Mouse (Mus musculus) brain, embryonic 18.5 days (tissue): Measurements from ENCODE around the gene Wwc1.
A peak's percentile ranks its signal among the peaks of the same experiment; 100 is the strongest.
"Not testable (repeated sequence)": the region's sequence is repeated elsewhere in the genome, so short reads cannot be mapped to it uniquely, and the experiment has no call there.

Experiments
- DNase-seq: peaks from one replicate; pipeline ENCODE4 v3.0.0-alpha.2; 2012; ENCODE audit warnings: low read depth, low spot score

The Wwc1 gene

GRCm38 (mm10) chr11:35882777-35883176 lies 97.5 kb downstream of the Wwc1 start:
- DNase-seq = no peak

- DNase-seq = no peak
Measured at GRCm38 (mm10) chr11:35878559-35878897, 101.8 kb downstream of the Wwc1 start.

GRCm38 (mm10) chr11:35877651-35878558 lies 102.4 kb downstream of the Wwc1 start:
- no peak for DNase-seq

- DNase-seq = no peak
Measured at GRCm38 (mm10) chr11:35873624-35874244, 106.6 kb downstream of the Wwc1 start.

- no peak for DNase-seq
Measured at GRCm38 (mm10) chr11:35870961-35871360, 109.4 kb downstream of the Wwc1 start.

GRCm38 (mm10) chr11:35866140-35866539 lies 114.2 kb downstream of the Wwc1 start:
- no peak for DNase-seq

GRCm38 (mm10) chr11:35864981-35865604 lies 115.2 kb downstream of the Wwc1 start:
- peak; percentile 84 for DNase-seq

GRCm38 (mm10) chr11:35863653-35864052 lies 116.7 kb downstream of the Wwc1 start:
- DNase-seq = no peak

- no peak for DNase-seq
Measured at GRCm38 (mm10) chr11:35857395-35858067, 122.8 kb downstream of the Wwc1 start.

- DNase-seq = peak; percentile 84
Measured at GRCm38 (mm10) chr11:35856359-35857040, 123.8 kb downstream of the Wwc1 start.

- DNase-seq = no peak
Measured at GRCm38 (mm10) chr11:35855567-35855966, 124.8 kb downstream of the Wwc1 start.

GRCm38 (mm10) chr11:35854941-35855340 lies 125.4 kb downstream of the Wwc1 start:
- DNase-seq = no peak

GRCm38 (mm10) chr11:35853651-35854050 lies 126.7 kb downstream of the Wwc1 start:
- no peak for DNase-seq

GRCm38 (mm10) chr11:35852731-35853130 lies 127.6 kb downstream of the Wwc1 start:
- no peak for DNase-seq

- DNase-seq = no peak
Measured at GRCm38 (mm10) chr11:35844299-35844698, 136.0 kb downstream of the Wwc1 start.

- not testable (repeated sequence) for DNase-seq
Measured at GRCm38 (mm10) chr11:35842560-35842959, 137.8 kb downstream of the Wwc1 start.

- DNase-seq = no peak
Measured at GRCm38 (mm10) chr11:35841738-35842325, 138.5 kb downstream of the Wwc1 start.

GRCm38 (mm10) chr11:35840806-35841205 lies 139.5 kb downstream of the Wwc1 start:
- DNase-seq = not testable (repeated sequence)

- DNase-seq = no peak
Measured at GRCm38 (mm10) chr11:35840282-35840681, 140.0 kb downstream of the Wwc1 start.

GRCm38 (mm10) chr11:35838345-35839338 lies 141.7 kb downstream of the Wwc1 start:
- DNase-seq = no peak
